Mouse (Mus musculus) layer of hippocampus, postnatal 36 days (tissue): Measurements from ENCODE around the gene Ptgds. TPM values are rescaled to one million over a fixed set of nuclear protein-coding genes. Genes with fewer than 3 reads are reported as not detected.

Source experiments
- microRNA-seq, 2 experiments: library from miRNA; unstranded; fragments of <30 nt; microRNA quantifications; one replicate each; pipeline ENCODE4 v1.2.0; 2021
- total RNA-seq, 2 experiments: library from RNA; stranded (reverse); gene quantifications; 2 replicates each; pipeline ENCODE4 v1.2.3; 2021

The Ptgds gene
- total RNA-seq, 2 experiments from 2014 or later = 435 to 800 TPM

Small RNA genes within 50 kb of the gene (microRNA-seq; reads per million reads assigned to microRNA genes)
- 5.3 to 7.8 reads per million in 2 experiments for gene Mir3087

Other genes starting within 250 kb of the Ptgds start
- 100 to 1,000 TPM; 309 to 323 TPM for gene Tubb4b, start 245.3 kb downstream of the Ptgds start, total RNA-seq
- not detected for gene Slc34a3, start 235.7 kb downstream of the Ptgds start, total RNA-seq
- not detected for gene Rnf224, start 233.3 kb downstream of the Ptgds start, total RNA-seq
- 100 to 1,000 TPM; 223 to 232 TPM for gene Rnf208, start 227.8 kb downstream of the Ptgds start, total RNA-seq
- gene Cysrt1, start 227.6 kb downstream of the Ptgds start, total RNA-seq = not detected
- gene AL732309.1, start 223.2 kb downstream of the Ptgds start, total RNA-seq = 1 to 10 TPM; 2.2 to 4.4 TPM
- gene Tmem203, start 214.6 kb downstream of the Ptgds start, total RNA-seq = 10 to 100 TPM; 35.5 to 40.4 TPM
- 10 to 100 TPM; 19.4 to 23.1 TPM for gene Tprn, start 207.4 kb downstream of the Ptgds start, total RNA-seq
- gene Ssna1, start 197.6 kb downstream of the Ptgds start, total RNA-seq = 10 to 100 TPM; 65.0 to 69.4 TPM
- gene Anapc2, start 197.6 kb downstream of the Ptgds start, total RNA-seq = 10 to 100 TPM; 83.0 to 83.3 TPM
- not detected for gene Tmem210, start 181.9 kb downstream of the Ptgds start, total RNA-seq
- not detected for gene Lrrc26, start 180.1 kb downstream of the Ptgds start, total RNA-seq
- gene Grin1, start 150.9 kb downstream of the Ptgds start, total RNA-seq = 100 to 1,000 TPM; 420 to 431 TPM
- 10 to 100 TPM; 50.6 to 52.3 TPM for gene Man1b1, start 137.7 kb downstream of the Ptgds start, total RNA-seq
- gene Dpp7, start 113.7 kb downstream of the Ptgds start, total RNA-seq = 10 to 100 TPM; 26.1 to 38.4 TPM
- 10 to 100 TPM; 10.8 to 13.8 TPM for gene Uap1l1, start 104.4 kb downstream of the Ptgds start, total RNA-seq
- 1 to 10 TPM; 3.7 to 4.6 TPM for gene Sapcd2, start 97.7 kb downstream of the Ptgds start, total RNA-seq
- 10 to 100 TPM; 14.9 to 16.1 TPM for gene Entpd2, start 74.2 kb downstream of the Ptgds start, total RNA-seq
- gene Npdc1, start 70.7 kb downstream of the Ptgds start, total RNA-seq = 100 to 1,000 TPM; 422 to 431 TPM
- gene Fut7, start 46.8 kb downstream of the Ptgds start, total RNA-seq = under 1 TPM; 0.87 to 0.94 TPM
- gene Abca2, start 41.3 kb downstream of the Ptgds start, total RNA-seq = 100 to 1,000 TPM; 147 to 167 TPM
- gene Clic3, start 13.2 kb downstream of the Ptgds start, total RNA-seq = under 1 TPM in 1 of 2 experiments, not detected in 1; 0.66 TPM
- gene Paxx, start 9.0 kb downstream of the Ptgds start, total RNA-seq = 10 to 100 TPM; 46.2 to 62.8 TPM
- gene Lcn12, start 23.9 kb upstream of the Ptgds start, total RNA-seq = not detected
- gene Fbxw5, start 30.7 kb upstream of the Ptgds start, total RNA-seq = 100 to 1,000 TPM; 115 to 116 TPM
- 1 to 10 TPM in 1 of 2 experiments, under 1 TPM in 1; 0.88 to 1.5 TPM for gene C8g, start 31.7 kb upstream of the Ptgds start, total RNA-seq
- gene Traf2, start 76.9 kb upstream of the Ptgds start, total RNA-seq = 10 to 100 TPM; 11.9 to 12.6 TPM
- 100 to 1,000 TPM; 200 to 212 TPM for gene Edf1, start 87.8 kb upstream of the Ptgds start, total RNA-seq
- 1 to 10 TPM; 3.1 to 3.2 TPM for gene Mamdc4, start 104.8 kb upstream of the Ptgds start, total RNA-seq
- 10 to 100 TPM; 62.5 to 68.3 TPM for gene Phpt1, start 105.2 kb upstream of the Ptgds start, total RNA-seq
- 100 to 1,000 TPM in 1 of 2 experiments, 10 to 100 TPM in 1; 96.4 to 117 TPM for gene Ajm1, start 111.7 kb upstream of the Ptgds start, total RNA-seq
- gene Rabl6, start 138.5 kb upstream of the Ptgds start, total RNA-seq = 100 to 1,000 TPM; 142 to 155 TPM
- not detected for gene Ccdc183, start 147.6 kb upstream of the Ptgds start, total RNA-seq
- gene Tmem141, start 152.0 kb upstream of the Ptgds start, total RNA-seq = 10 to 100 TPM; 13.1 to 16.6 TPM
- gene Fcna, start 158.0 kb upstream of the Ptgds start, total RNA-seq = under 1 TPM; 0.32 to 0.43 TPM
- gene Lcn8, start 183.1 kb upstream of the Ptgds start, total RNA-seq = not detected
- not detected for gene Lcn5, start 187.9 kb upstream of the Ptgds start, total RNA-seq
- not detected for gene Lcn6, start 206.7 kb upstream of the Ptgds start, total RNA-seq
- gene Lcn10, start 212.7 kb upstream of the Ptgds start, total RNA-seq = not detected
- gene Obp2a, start 230.0 kb upstream of the Ptgds start, total RNA-seq = not detected
- gene Bmyc, start 236.7 kb upstream of the Ptgds start, total RNA-seq = 10 to 100 TPM; 82.1 to 87.9 TPM